In genomic region chr1:151428263-151429221, GRCm38 (mm10) we compare ENCODE assay signal across 8 mouse cellular contexts. TPM values are rescaled to one million over a fixed set of nuclear protein-coding genes. Genes with fewer than 3 reads are reported as not detected.
DNase-seq lines count a peak whose midpoint lies in the region; ATAC-seq and TF ChIP-seq lines count a peak whose summit lies in the region.

Gene Swt1, minus strand, starts transcription at chr1:151428455.
Gene Trmt1l, plus strand, starts transcription at chr1:151428542.

- H3K4me1 ChIP-seq in E14TG2a.4 (replicated peaks; ENCODE audit: low read depth, low read length): peaks cover 31% of the 10 kb centered on the region
- H3K4me1 ChIP-seq in forebrain, embryonic 12.5 days: peaks cover 15% of the 10 kb centered on the region
- peaks cover 12% of the 10 kb centered on the region for H3K4me1 ChIP-seq in heart, postnatal 0 days (ENCODE audit: control insufficient read depth, insufficient read depth)
- H3K4me1 ChIP-seq in liver, embryonic 16.5 days (ENCODE audit: control insufficient read depth, low read depth, low read length): peaks cover 15% of the 10 kb centered on the region
- peaks cover 23% of the 10 kb centered on the region for H3K4me1 ChIP-seq in neural tube, embryonic 13.5 days (replicated peaks)
- H3K4me1 ChIP-seq in testis, adult 2 months (ENCODE audit: control insufficient read depth, insufficient read depth, low read length): peaks cover 2% of the 10 kb centered on the region

- peak within 1 kb of the TSS; percentile 94 for H3K27ac ChIP-seq in forebrain, embryonic 12.5 days
- peak within 1 kb of the TSS; percentile 97 for H3K27ac ChIP-seq in heart, postnatal 0 days (ENCODE audit: low read depth)
- H3K27ac ChIP-seq in liver, embryonic 16.5 days (ENCODE audit: low read length): peak within 1 kb of the TSS; percentile 96
- peak within 1 kb of the TSS; percentile 98 for H3K27ac ChIP-seq in neural tube, embryonic 13.5 days (replicated peaks)
- peak within 1 kb of the TSS; percentile 92 for H3K27ac ChIP-seq in testis, adult 2 months (ENCODE audit: control insufficient read depth, insufficient read depth, low read depth, low read length)

- no peaks in the 10 kb centered on the region for H3K9me3 ChIP-seq in E14TG2a.4 (ENCODE audit: low read length)
- H3K9me3 ChIP-seq in forebrain, embryonic 12.5 days: no peaks in the 10 kb centered on the region
- H3K9me3 ChIP-seq in heart, postnatal 0 days (replicated peaks; ENCODE audit: control insufficient read depth, low read length): no peaks in the 10 kb centered on the region
- no peaks in the 10 kb centered on the region for H3K9me3 ChIP-seq in liver, embryonic 16.5 days (replicated peaks; ENCODE audit: control insufficient read depth, low read length)
- no peaks in the 10 kb centered on the region for H3K9me3 ChIP-seq in neural tube, embryonic 13.5 days

- H3K9ac ChIP-seq in forebrain, embryonic 12.5 days: peak within 1 kb of the TSS; percentile 89
- peak within 1 kb of the TSS; percentile 92 for H3K9ac ChIP-seq in heart, postnatal 0 days (replicated peaks; ENCODE audit: low read depth, low read length)
- H3K9ac ChIP-seq in liver, embryonic 16.5 days (ENCODE audit: low read depth, low read length): peak within 1 kb of the TSS; percentile 95
- H3K9ac ChIP-seq in neural tube, embryonic 13.5 days: peak within 1 kb of the TSS; percentile 96

- ATAC-seq in forebrain, embryonic 12.5 days (ENCODE audit: low FRiP score): peak; percentile 99
- ATAC-seq in heart, postnatal 0 days (ENCODE audit: insufficient read depth, low read depth): peak; percentile 99
- ATAC-seq in liver, embryonic 16.5 days (ENCODE audit: low read depth): peak; percentile 98
- peak; percentile 100 for ATAC-seq in neural tube, embryonic 13.5 days (ENCODE audit: low read depth)

- peak; percentile 97 for DNase-seq in c-Kit-positive CD71-positive TER-119-positive erythroid progenitor cells, embryonic 14.5 days (ENCODE audit: low spot score)
- peak; percentile 100 for DNase-seq in heart, postnatal 0 days (ENCODE audit: low spot score)
- DNase-seq in kidney, postnatal 4 days: peak; percentile 96 to 98

- peak within 1 kb of the TSS; percentile 67 for H3K4me2 ChIP-seq in forebrain, embryonic 12.5 days
- H3K4me2 ChIP-seq in heart, postnatal 0 days (ENCODE audit: low read depth, low read length): peak within 1 kb of the TSS; percentile 72
- peak within 1 kb of the TSS; percentile 78 for H3K4me2 ChIP-seq in liver, embryonic 16.5 days (ENCODE audit: low read depth, low read length)
- peak within 1 kb of the TSS; percentile 76 for H3K4me2 ChIP-seq in neural tube, embryonic 13.5 days

- TF ChIP-seq EP300 in heart, postnatal 0 days (IDR thresholded peaks at IDR 0.05; ENCODE audit: low read depth): peak; percentile 68; the same call in 1 of the 2 replicates

- TF ChIP-seq CTCF in E14TG2a.4 (conservative IDR thresholded peaks at IDR 0.05; ENCODE audit: low read length): no peak
- no peak for TF ChIP-seq CTCF in heart, postnatal 0 days (IDR thresholded peaks at IDR 0.05; ENCODE audit: low read depth)
- no peak for TF ChIP-seq CTCF in testis, adult 2 months (IDR thresholded peaks at IDR 0.05; ENCODE audit: control insufficient read depth, insufficient read depth, insufficient replicate concordance, low read depth, low read length)

- peaks cover 8% of the 10 kb centered on the region for H3K36me3 ChIP-seq in E14TG2a.4 (ENCODE audit: insufficient read depth, low read length)
- H3K36me3 ChIP-seq in forebrain, embryonic 12.5 days (replicated peaks): peaks cover 2% of the 10 kb centered on the region; the same call in 1 of the 2 replicates
- peaks cover 5% of the 10 kb centered on the region; the same call in 1 of the 2 replicates for H3K36me3 ChIP-seq in heart, postnatal 0 days (replicated peaks; ENCODE audit: control insufficient read depth, insufficient read depth, low read length)
- H3K36me3 ChIP-seq in liver, embryonic 16.5 days (ENCODE audit: control insufficient read depth, insufficient read depth): no peaks in the 10 kb centered on the region; the same call in 1 of the 2 replicates
- H3K36me3 ChIP-seq in neural tube, embryonic 13.5 days: no peaks in the 10 kb centered on the region
- no peaks in the 10 kb centered on the region for H3K36me3 ChIP-seq in testis, adult 2 months (ENCODE audit: control insufficient read depth, insufficient read depth, low read length)

- H3K27me3 ChIP-seq in E14TG2a.4 (ENCODE audit: insufficient read depth, low read length): no peaks in the 10 kb centered on the region
- H3K27me3 ChIP-seq in forebrain, embryonic 12.5 days: no peaks in the 10 kb centered on the region
- H3K27me3 ChIP-seq in heart, postnatal 0 days (ENCODE audit: control insufficient read depth, insufficient read depth, low read length): no peaks in the 10 kb centered on the region
- H3K27me3 ChIP-seq in liver, embryonic 16.5 days (ENCODE audit: control insufficient read depth, insufficient read depth, low read depth, low read length): no peaks in the 10 kb centered on the region
- no peaks in the 10 kb centered on the region for H3K27me3 ChIP-seq in neural tube, embryonic 13.5 days
- H3K27me3 ChIP-seq in testis, adult 2 months (ENCODE audit: control insufficient read depth, insufficient read depth, low read length): no peaks in the 10 kb centered on the region

- H3K4me3 ChIP-seq in E14TG2a.4 (replicated peaks; ENCODE audit: low read length): peak within 1 kb of the TSS; percentile 96
- peak within 1 kb of the TSS; percentile 84 for H3K4me3 ChIP-seq in forebrain, embryonic 12.5 days (replicated peaks)
- H3K4me3 ChIP-seq in heart, postnatal 0 days (ENCODE audit: low read depth, low read length): peak within 1 kb of the TSS; percentile 91
- peak within 1 kb of the TSS; percentile 88 for H3K4me3 ChIP-seq in liver, embryonic 16.5 days (ENCODE audit: low read depth, low read length)
- peak within 1 kb of the TSS; percentile 94 for H3K4me3 ChIP-seq in neural tube, embryonic 13.5 days
- H3K4me3 ChIP-seq in testis, adult 2 months (ENCODE audit: control insufficient read depth, low read depth, low read length): peak within 1 kb of the TSS; percentile 92

- under 1% methylated on average over 74 of the region's 74 CpGs for WGBS in forebrain, embryonic 12.5 days
- under 1% methylated on average over 74 of the region's 74 CpGs for WGBS in heart, postnatal 0 days
- under 1% methylated on average over 74 of the region's 74 CpGs for WGBS in liver, embryonic 16.5 days (ENCODE audit: insufficient replicate concordance)
- WGBS in neural tube, embryonic 13.5 days: 1% methylated on average over 74 of the region's 74 CpGs

- peak; percentile 98 for TF ChIP-seq POLR2A in testis, adult 2 months (IDR thresholded peaks at IDR 0.05; ENCODE audit: control insufficient read depth, low read depth, low read length)

RNA-seq across cellular contexts. Expression of gene Swt1, which starts in this region (rescaled TPM):
- 26.9 and 27.1 TPM in 2 replicates for polyA plus RNA-seq in forebrain, embryonic 12.5 days (2016; fragmentation: Nextera tagmentation; extraction: Ambion mirVana)
- total RNA-seq in heart, postnatal 0 days (2014; rRNA removed; ENCODE audit: low replicate concordance): 2.9 and 18.1 TPM in 2 replicates
- polyA plus RNA-seq in heart, postnatal 0 days (2015; fragmentation: Nextera tagmentation; extraction: Ambion mirVana): 15.9 TPM in 2 replicates
- polyA plus RNA-seq in liver, embryonic 16.5 days (2015; fragmentation: Nextera tagmentation; extraction: Ambion mirVana): 19.1 and 19.7 TPM in 2 replicates
- 15.5 and 20.2 TPM in 2 replicates for polyA plus RNA-seq in neural tube, embryonic 13.5 days (2015; fragmentation: Nextera tagmentation; extraction: Ambion mirVana)
- polyA plus RNA-seq in testis, adult 2 months (2012; rRNA removed): 21.2 and 29.0 TPM in 2 replicates

RNA-seq across cellular contexts. Expression of gene Trmt1l, which starts in this region (rescaled TPM):
- polyA plus RNA-seq in forebrain, embryonic 12.5 days (2016; fragmentation: Nextera tagmentation; extraction: Ambion mirVana): 60.1 and 63.3 TPM in 2 replicates
- total RNA-seq in heart, postnatal 0 days (2014; rRNA removed; ENCODE audit: low replicate concordance): 10.7 and 12.7 TPM in 2 replicates
- polyA plus RNA-seq in heart, postnatal 0 days (2015; fragmentation: Nextera tagmentation; extraction: Ambion mirVana): 24.2 and 26.8 TPM in 2 replicates
- polyA plus RNA-seq in liver, embryonic 16.5 days (2015; fragmentation: Nextera tagmentation; extraction: Ambion mirVana): 13.9 and 15.1 TPM in 2 replicates
- polyA plus RNA-seq in neural tube, embryonic 13.5 days (2015; fragmentation: Nextera tagmentation; extraction: Ambion mirVana): 56.2 TPM in 2 replicates
- polyA plus RNA-seq in testis, adult 2 months (2012; rRNA removed): 14.0 and 14.7 TPM in 2 replicates

Comparison
In these comparisons a context has a peak if more than half of its experiments do, and no peak if none do; other contexts are left out.
1. Peak in every context shown above with its lines: DNase-seq, ATAC-seq, H3K4me3 ChIP-seq and H3K27ac ChIP-seq.